Mouse (Mus musculus) MEL (cell line): ENCODE results near the gene Rbak. TPM values are rescaled to one million over a fixed set of nuclear protein-coding genes. Genes with fewer than 3 reads are reported as not detected.
A peak's percentile ranks its signal among the peaks of the same experiment; 100 is the strongest.

Experiments used
- DNase-seq: peaks from one replicate; pipeline ENCODE4 v3.0.0; 2011; ENCODE audit warnings: low read depth, low spot score
- H3K27ac ChIP-seq: 2 replicates; pipeline ENCODE4 v1.5.1; 2012; ENCODE audit warnings: low read depth, mild to moderate bottlenecking, control low read depth, low read length, moderate library complexity; ENCODE audit not compliant: control insufficient read depth
- H3K27me3 ChIP-seq, 2 experiments: fragments of 150-350 bp in 1 of 2; sonication (generic) in 1 of 2; 2 replicates each; pipeline ENCODE4 v1.6.1; 2012; ENCODE audit warnings: low read length in 2 of 2, mild to moderate bottlenecking in 2 of 2, improper control_type of control experiment in 1 of 2, moderate library complexity in 1 of 2; ENCODE audit not compliant: insufficient read depth in 2 of 2, control insufficient read depth in 1 of 2
- H3K36me3 ChIP-seq, 2 experiments: 2 replicates each; pipeline ENCODE4 v1.6.1; 2012 to 2014; ENCODE audit warnings: low read length in 2 of 2, improper control_type of control experiment in 1 of 2, inconsistent platforms in 1 of 2, mild to moderate bottlenecking in 1 of 2; ENCODE audit not compliant: insufficient read depth in 2 of 2, control insufficient read depth in 1 of 2
- H3K4me1 ChIP-seq, 2 experiments: fragments of 150-350 bp in 1 of 2; sonication (generic) in 1 of 2; 2 replicates each; pipeline ENCODE4 v1.6.1; 2012; ENCODE audit warnings: low read length in 2 of 2, improper control_type of control experiment in 1 of 2, mild to moderate bottlenecking in 1 of 2; ENCODE audit not compliant: insufficient read depth in 2 of 2, control insufficient read depth in 1 of 2
- H3K4me3 ChIP-seq, 2 experiments: fragments of 150-350 bp in 1 of 2; sonication (generic) in 1 of 2; 2 replicates each; pipeline ENCODE4 v1.5.1; 2012; ENCODE audit warnings: low read depth in 2 of 2, low read length in 2 of 2, mild to moderate bottlenecking in 2 of 2, moderate library complexity in 2 of 2, control low read depth in 1 of 2, improper control_type of control experiment in 1 of 2; ENCODE audit not compliant: control insufficient read depth in 1 of 2, insufficient read depth in 1 of 2
- H3K79me2 ChIP-seq: 2 replicates; pipeline ENCODE4 v1.6.1; 2012; ENCODE audit warnings: mild to moderate bottlenecking, low read length, moderate library complexity; ENCODE audit not compliant: control insufficient read depth, poor library complexity, insufficient read depth
- H3K9ac ChIP-seq: 2 replicates; pipeline ENCODE4 v1.6.1; 2012; ENCODE audit warnings: low read depth, mild to moderate bottlenecking, control low read depth, low read length, moderate library complexity; ENCODE audit not compliant: control insufficient read depth, poor library complexity, severe bottlenecking
- H3K9me3 ChIP-seq: fragments of 150-350 bp; sonication (generic); replicated peaks from 2 replicates; pipeline ENCODE4 v1.6.1; 2012; ENCODE audit warnings: mild to moderate bottlenecking, low read length, improper control_type of control experiment, moderate library complexity; ENCODE audit not compliant: insufficient read depth
- BHLHE40 ChIP-seq: IDR thresholded peaks from 2 replicates; pipeline ENCODE4 v1.6.1; 2012; ENCODE audit warnings: low read depth, mild to moderate bottlenecking, inconsistent platforms, low read length, improper control_type of control experiment, borderline replicate concordance
- CTCF ChIP-seq, 3 experiments: IDR thresholded peaks in 2 of 3; conservative IDR thresholded peaks in 1 of 3; 2 replicates each; pipeline ENCODE4 v1.5.1; 2011 to 2012; ENCODE audit warnings: low read length in 3 of 3, low read depth in 2 of 3, mild to moderate bottlenecking in 2 of 3, improper control_type of control experiment in 1 of 3, inconsistent platforms in 1 of 3, mixed read lengths in 1 of 3, moderate library complexity in 1 of 3; ENCODE audit not compliant: control insufficient read depth in 1 of 3, insufficient read depth in 1 of 3, poor library complexity in 1 of 3, severe bottlenecking in 1 of 3
- GATA1 ChIP-seq: IDR thresholded peaks from 2 replicates; pipeline ENCODE4 v1.6.1; 2011; ENCODE audit warnings: low read depth, low read length, improper control_type of control experiment
- MAFK ChIP-seq: IDR thresholded peaks from 2 replicates; pipeline ENCODE4 v1.6.1; 2011; ENCODE audit warnings: low read depth, mild to moderate bottlenecking, low read length, improper control_type of control experiment, borderline replicate concordance
- MAX ChIP-seq: IDR thresholded peaks from 2 replicates; pipeline ENCODE4 v1.6.1; 2011; ENCODE audit warnings: low read length, improper control_type of control experiment
- MAZ ChIP-seq: IDR thresholded peaks from 2 replicates; pipeline ENCODE4 v1.6.1; 2012; ENCODE audit warnings: low read depth, mild to moderate bottlenecking, inconsistent platforms, low read length, improper control_type of control experiment
- MXI1 ChIP-seq: IDR thresholded peaks from 2 replicates; pipeline ENCODE4 v1.6.1; 2011; ENCODE audit warnings: mild to moderate bottlenecking, low read depth, low read length, improper control_type of control experiment
- SIN3A ChIP-seq: IDR thresholded peaks from 2 replicates; pipeline ENCODE4 v1.6.1; 2012; ENCODE audit warnings: low read length, improper control_type of control experiment, inconsistent platforms
- UBTF ChIP-seq: IDR thresholded peaks from 2 replicates; pipeline ENCODE4 v1.6.1; 2012; ENCODE audit warnings: low read depth, mild to moderate bottlenecking, inconsistent platforms, low read length, improper control_type of control experiment, moderate library complexity, borderline replicate concordance; ENCODE audit not compliant: insufficient read depth
- USF2 ChIP-seq, 2 experiments: IDR thresholded peaks; 2 replicates each; pipeline ENCODE4 v1.6.1; 2011 to 2012; ENCODE audit warnings: improper control_type of control experiment in 2 of 2, low read length in 2 of 2, borderline replicate concordance in 1 of 2, inconsistent platforms in 1 of 2, low read depth in 1 of 2, mild to moderate bottlenecking in 1 of 2; ENCODE audit not compliant: insufficient read depth in 1 of 2
- ZC3H11A ChIP-seq: IDR thresholded peaks from 2 replicates; pipeline ENCODE4 v1.6.1; 2012; ENCODE audit warnings: low read depth, mild to moderate bottlenecking, inconsistent platforms, low read length, improper control_type of control experiment
- ZNF384 ChIP-seq: IDR thresholded peaks from 2 replicates; pipeline ENCODE4 v1.6.1; 2012; ENCODE audit warnings: low read depth, mild to moderate bottlenecking, inconsistent platforms, low read length, improper control_type of control experiment
- polyA plus RNA-seq, 2 experiments: library from polyadenylated mRNA; stranded (reverse) in 1 of 2; unstranded in 1 of 2; fragments of >175 nt in 1 of 2; fragments of >200 nt in 1 of 2; gene quantifications; 2 replicates each; pipeline versions ENCODE4 v1.2.1 to v1.2.4; 2012; ENCODE audit warnings: low replicate concordance in 2 of 2, low read depth in 1 of 2; ENCODE audit not compliant: insufficient read length in 2 of 2, insufficient read depth in 1 of 2, missing spikeins in 1 of 2
- total RNA-seq: library from RNA; depleted of rRNA; stranded (reverse); fragments of 300-350 nt; gene quantifications from 2 replicates; pipeline ENCODE4 v1.2.3, GENCODE M21; 2012

The Rbak gene
- total and polyA plus RNA-seq, 3 experiments, result 7.4 to 7.5 TPM; not detected in 1

GRCm38 (mm10) chr5:143155534-143155933, 25.0 kb downstream of the Rbak start:
- TF ChIP-seq BHLHE40, result no peak
- TF ChIP-seq ZC3H11A, result no peak
- TF ChIP-seq USF2 (IDR thresholded peaks at IDR 0.05; ENCODE audit: borderline replicate concordance in 1 of 2, insufficient read depth in 1 of 2, low read depth in 1 of 2, low read length in 2 of 2), result no peak
- no peak for TF ChIP-seq GATA1
- no peak for TF ChIP-seq MXI1
- H3K9me3 ChIP-seq, result no peaks in the 10 kb centered on the region
- no peak overlapping the region for H3K4me3 ChIP-seq
- no peak overlapping the region for H3K27ac ChIP-seq
- H3K36me3 ChIP-seq, result no peaks in the 10 kb centered on the region
- no peak for DNase-seq
- H3K27me3 ChIP-seq, result peaks cover 0 to 2% of the 10 kb centered on the region in 2 experiments; a peak in 1 of 4 replicates
- H3K4me1 ChIP-seq, result no peaks in the 10 kb centered on the region; a peak in 1 of 4 replicates
- H3K79me2 ChIP-seq, result no peaks in the 10 kb centered on the region
- no peak overlapping the region for H3K9ac ChIP-seq

- DNase-seq, result no peak
- no peaks in the 10 kb centered on the region for H3K9me3 ChIP-seq
- H3K36me3 ChIP-seq, result no peaks in the 10 kb centered on the region
- H3K4me1 ChIP-seq, result no peaks in the 10 kb centered on the region; a peak in 1 of 4 replicates
- no peak overlapping the region for H3K4me3 ChIP-seq
- no peak overlapping the region for H3K9ac ChIP-seq
- TF ChIP-seq SIN3A, result no peak
- no peak for TF ChIP-seq MAX
- TF ChIP-seq MAFK, result no peak
- no peak for TF ChIP-seq MAZ
- no peak for TF ChIP-seq GATA1
- TF ChIP-seq UBTF, result no peak
- no peaks in the 10 kb centered on the region for H3K79me2 ChIP-seq
- peaks cover 0 to 2% of the 10 kb centered on the region in 2 experiments; a peak in 1 of 4 replicates for H3K27me3 ChIP-seq
- H3K27ac ChIP-seq, result no peak overlapping the region
Observed at GRCm38 (mm10) chr5:143153756-143154155, 26.8 kb downstream of the Rbak start.

GRCm38 (mm10) chr5:143150044-143150443, 30.5 kb downstream of the Rbak start:
- no peaks in the 10 kb centered on the region for H3K9me3 ChIP-seq

More at GRCm38 (mm10) chr5:143150044-143150443, 30.5 kb downstream of the Rbak start:
- no peak overlapping the region for H3K4me3 ChIP-seq
- H3K36me3 ChIP-seq, result no peaks in the 10 kb centered on the region
- H3K27me3 ChIP-seq, result no peaks in the 10 kb centered on the region
- H3K9ac ChIP-seq, result no peak overlapping the region
- no peaks in the 10 kb centered on the region for H3K4me1 ChIP-seq
- no peak for TF ChIP-seq ZNF384
- peak in 2 of 3 experiments; percentile 2 to 28; a peak in 1 of 6 replicates for TF ChIP-seq CTCF (IDR thresholded peaks at IDR 0.05 in 2 of 3, conservative IDR thresholded peaks at IDR 0.05 in 1 of 3; ENCODE audit: control insufficient read depth in 1 of 3, insufficient read depth in 1 of 3, low read depth in 2 of 3, low read length in 3 of 3, poor library complexity in 1 of 3, severe bottlenecking in 1 of 3)
- H3K27ac ChIP-seq, result no peak overlapping the region
- no peak for DNase-seq
- H3K79me2 ChIP-seq, result no peaks in the 10 kb centered on the region
